Comparison of ENCODE assay signal across 11 mouse cellular contexts in genomic region chr4:150011564-150012321, GRCm38 (mm10). TPM values are rescaled to one million over a fixed set of nuclear protein-coding genes. Genes with fewer than 3 reads are reported as not detected.
DNase-seq lines count a peak whose midpoint lies in the region; ATAC-seq and TF ChIP-seq lines count a peak whose summit lies in the region.
"Had no signal": no experiment of that assay in that cellular context is flagged by ENCODE, and none has a peak within 500 bp of the region (broad histone marks: within the 10 kb centered on the region; RNA-seq: fewer than 3 reads in every experiment).

No protein-coding gene starts in this region.

- peak overlapping the region; percentile 68 for H3K27ac ChIP-seq in lung, postnatal 0 days (ENCODE audit: low read length)
- peak overlapping the region; percentile 79 for H3K27ac ChIP-seq in liver, adult 2 months (replicated peaks; ENCODE audit: insufficient read depth, low read depth, low read length)
- H3K27ac ChIP-seq in stomach, postnatal 0 days (replicated peaks): peak overlapping the region; percentile 35
- H3K27ac ChIP-seq: hindbrain, postnatal 0 days had no signal

- H3K27me3 ChIP-seq in lung, postnatal 0 days (replicated peaks; ENCODE audit: insufficient read depth, low read length): no peaks in the 10 kb centered on the region
- no peaks in the 10 kb centered on the region for H3K27me3 ChIP-seq in liver, adult 2 months (ENCODE audit: control insufficient read depth, insufficient read depth, low read length)
- H3K27me3 ChIP-seq in stomach, postnatal 0 days (ENCODE audit: control insufficient read depth, insufficient read depth, low read length): no peaks in the 10 kb centered on the region

- WGBS in lung, postnatal 0 days: 23% methylated on average over 10 of the region's 10 CpGs
- 31% methylated on average over 10 of the region's 10 CpGs for WGBS in liver, adult 2 months
- 19% methylated on average over 10 of the region's 10 CpGs for WGBS in stomach, postnatal 0 days

- no peak for TF ChIP-seq CTCF in lung, postnatal 0 days (IDR thresholded peaks at IDR 0.05)
- TF ChIP-seq CTCF in liver, adult 2 months (IDR thresholded peaks at IDR 0.05; ENCODE audit: low read depth, low read length): no peak
- no peak for TF ChIP-seq CTCF in stomach, postnatal 0 days (IDR thresholded peaks at IDR 0.05; ENCODE audit: low read depth)

- DNase-seq in frontal cortex, postnatal 25 days (ENCODE audit: low spot score in 2 of 2): no peak
- DNase-seq in lung, postnatal 0 days (ENCODE audit: low spot score): peak; percentile 61
- DNase-seq in lung, postnatal 10 days: no peak
- peak; percentile 63 for DNase-seq in liver, adult 2 months (ENCODE audit: extremely low read depth, low read depth, low spot score)
- DNase-seq in stomach, postnatal 0 days (ENCODE audit: low spot score): peak; percentile 36
- no peak for DNase-seq in layer of hippocampus, adult 9-11 months
- DNase-seq in embryo, embryonic 11 days: no peak
- DNase-seq: cerebellum, adult 18-20 months; gastrocnemius, postnatal 14 days had no signal

- peak; percentile 32 for ATAC-seq in frontal cortex, adult (ENCODE audit: low TSS enrichment)
- no peak for ATAC-seq in lung, postnatal 0 days
- no peak for ATAC-seq in stomach, postnatal 0 days (ENCODE audit: low FRiP score, low TSS enrichment)
- ATAC-seq: hindbrain, postnatal 0 days had no signal

- H3K4me2 ChIP-seq in lung, postnatal 0 days (replicated peaks; ENCODE audit: low read depth, low read length): peak overlapping the region; percentile 1; the same call in 1 of the 2 replicates
- no peak overlapping the region for H3K4me2 ChIP-seq in stomach, postnatal 0 days (replicated peaks; ENCODE audit: low read depth)

- TF ChIP-seq EP300 in lung, postnatal 0 days (IDR thresholded peaks at IDR 0.05): no peak
- no peak for TF ChIP-seq EP300 in stomach, postnatal 0 days (optimal IDR thresholded peaks at IDR 0.05)

- H3K4me3 ChIP-seq in lung, postnatal 0 days (ENCODE audit: low read depth, low read length): no peak overlapping the region
- H3K4me3 ChIP-seq in liver, adult 2 months (ENCODE audit: insufficient read depth, low read depth, low read length): no peak overlapping the region
- no peak overlapping the region for H3K4me3 ChIP-seq in stomach, postnatal 0 days (ENCODE audit: low read depth, low read length)

- no peaks in the 10 kb centered on the region for H3K36me3 ChIP-seq in lung, postnatal 0 days (ENCODE audit: insufficient read depth, low read length)
- no peaks in the 10 kb centered on the region for H3K36me3 ChIP-seq in liver, adult 2 months (ENCODE audit: control insufficient read depth, insufficient read depth, low read length)
- no peaks in the 10 kb centered on the region for H3K36me3 ChIP-seq in stomach, postnatal 0 days (ENCODE audit: control insufficient read depth, insufficient read depth, low read length)

- no peak overlapping the region for H3K9ac ChIP-seq in lung, postnatal 0 days (replicated peaks; ENCODE audit: low read depth)
- no peak overlapping the region for H3K9ac ChIP-seq in liver, adult 2 months (ENCODE audit: low read depth, low read length)
- no peak overlapping the region for H3K9ac ChIP-seq in stomach, postnatal 0 days (ENCODE audit: low read length)

- no peaks in the 10 kb centered on the region; the same call in 1 of the 2 replicates for H3K79me2 ChIP-seq in liver, adult 2 months (ENCODE audit: control insufficient read depth, insufficient read depth, low read length)

- peaks cover 7% of the 10 kb centered on the region; the same call in 1 of the 2 replicates for H3K4me1 ChIP-seq in lung, postnatal 0 days (ENCODE audit: insufficient read depth, low read depth, low read length)
- peaks cover 32% of the 10 kb centered on the region for H3K4me1 ChIP-seq in liver, adult 2 months (ENCODE audit: control insufficient read depth, insufficient read depth, low read length)
- peaks cover 8% of the 10 kb centered on the region; the same call in 1 of the 2 replicates for H3K4me1 ChIP-seq in stomach, postnatal 0 days (replicated peaks; ENCODE audit: control insufficient read depth, insufficient read depth)

- no peaks in the 10 kb centered on the region for H3K9me3 ChIP-seq in lung, postnatal 0 days (ENCODE audit: low read length)
- H3K9me3 ChIP-seq in stomach, postnatal 0 days (ENCODE audit: control insufficient read depth, low read length): no peaks in the 10 kb centered on the region

- no peak for TF ChIP-seq POLR2A in liver, adult 2 months (IDR thresholded peaks at IDR 0.05; ENCODE audit: extremely low read depth, insufficient read depth, low read length)

RNA-seq across cellular contexts. Expression of gene H6pd, which starts 2.9 kb away (rescaled TPM):
- polyA plus RNA-seq in lung, postnatal 0 days (2015; fragmentation: Nextera tagmentation; extraction: Ambion mirVana): 44.8 and 45.8 TPM in 2 replicates
- 121 and 187 TPM in 2 replicates for total RNA-seq in liver, adult 2 months (2014; rRNA removed)
- polyA plus RNA-seq in liver, adult 2 months (2012; rRNA removed): 183 and 205 TPM in 2 replicates
- 11.8 and 12.3 TPM in 2 replicates for polyA plus RNA-seq in stomach, postnatal 0 days (2015; fragmentation: Nextera tagmentation; extraction: Ambion mirVana)

RNA-seq across cellular contexts. Expression of gene Spsb1, which starts 56.9 kb away (rescaled TPM):
- 14.6 and 19.2 TPM in 2 replicates for polyA plus RNA-seq in lung, postnatal 0 days (2015; fragmentation: Nextera tagmentation; extraction: Ambion mirVana)
- total RNA-seq in liver, adult 2 months (2014; rRNA removed): 0.54 and 0.92 TPM in 2 replicates
- 0.91 and 1.3 TPM in 2 replicates for polyA plus RNA-seq in liver, adult 2 months (2012; rRNA removed)
- polyA plus RNA-seq in stomach, postnatal 0 days (2015; fragmentation: Nextera tagmentation; extraction: Ambion mirVana): 10.0 and 13.1 TPM in 2 replicates

Comparison
In these comparisons a context has a peak if more than half of its experiments do, and no peak if none do; other contexts are left out.
1. DNase-seq: peak in lung, postnatal 0 days (single experiment), liver, adult 2 months (single experiment) and stomach, postnatal 0 days (single experiment); none in frontal cortex, postnatal 25 days (0 of 2), lung, postnatal 10 days (single experiment), layer of hippocampus, adult 9-11 months (single experiment) and embryo, embryonic 11 days (single experiment).
2. Peak in every context shown above with its lines, with median percentiles within 50 percentile points of each other: H3K27ac ChIP-seq.